Mouse (Mus musculus) heart, embryonic 15.5 days (tissue): ENCODE data around the gene Utp4. TPM values are rescaled to one million over a fixed set of nuclear protein-coding genes. Genes with fewer than 3 reads are reported as not detected.
"Not testable (repeated sequence)": the region's sequence is repeated elsewhere in the genome, so short reads cannot be mapped to it uniquely, and the experiment has no call there.

Experiments used
- ATAC-seq: fragments of 200-750 bp; cut with Nextera tagmentation; replicated peaks from 2 replicates; pipeline ENCODE4 v1.8.0; 2017; ENCODE audit warnings: low read depth, moderate TSS enrichment; ENCODE audit not compliant: insufficient number of reproducible peaks, insufficient read depth, low FRiP score
- H3K27ac ChIP-seq: fragments of 300-500 bp; sonication (generic); 2 replicates; pipeline ENCODE4 v1.5.1; 2015; ENCODE audit warnings: mild to moderate bottlenecking, inconsistent platforms
- H3K27me3 ChIP-seq: fragments of 300-500 bp; sonication (generic); 2 replicates; pipeline ENCODE4 v1.6.1; 2015; ENCODE audit warnings: inconsistent platforms
- H3K36me3 ChIP-seq: fragments of 300-500 bp; sonication (generic); 2 replicates; pipeline ENCODE4 v1.6.1; 2015; ENCODE audit warnings: mild to moderate bottlenecking, inconsistent platforms
- H3K4me1 ChIP-seq: fragments of 300-500 bp; sonication (generic); replicated peaks from 2 replicates; pipeline ENCODE4 v1.6.1; 2015; ENCODE audit warnings: inconsistent platforms
- H3K4me2 ChIP-seq: fragments of 300-500 bp; sonication (generic); 2 replicates; pipeline ENCODE4 v1.6.1; 2015; ENCODE audit warnings: inconsistent platforms, mild to moderate bottlenecking, moderate library complexity
- H3K4me3 ChIP-seq: fragments of 300-500 bp; sonication (generic); 2 replicates; pipeline ENCODE4 v1.5.1; 2015; ENCODE audit warnings: mild to moderate bottlenecking, inconsistent platforms
- H3K9ac ChIP-seq: fragments of 300-500 bp; sonication (generic); 2 replicates; pipeline ENCODE4 v1.6.1; 2015; ENCODE audit warnings: mild to moderate bottlenecking, inconsistent platforms
- H3K9me3 ChIP-seq: fragments of 300-500 bp; sonication (generic); replicated peaks from 2 replicates; pipeline ENCODE4 v1.6.1; 2016; ENCODE audit warnings: inconsistent platforms
- WGBS: fragments of 180-500 bp; shearing (Covaris S2); methylation state at CpG from one replicate; pipeline ENCODE4 v1.1.7; 2015; ENCODE audit warnings: mixed read lengths; 5-methylcytosine and 5-hydroxymethylcytosine counted together
- polyA plus RNA-seq: library from polyadenylated mRNA; unstranded; fragments of >200 nt; fragmentation: Nextera tagmentation; extraction: Ambion mirVana; gene quantifications from 2 replicates; pipeline ENCODE4 v1.2.1, GENCODE M21; 2015

Gene Utp4
- polyA plus RNA-seq, 1 experiment from 2014 or later = 36.4 TPM

DNA sequence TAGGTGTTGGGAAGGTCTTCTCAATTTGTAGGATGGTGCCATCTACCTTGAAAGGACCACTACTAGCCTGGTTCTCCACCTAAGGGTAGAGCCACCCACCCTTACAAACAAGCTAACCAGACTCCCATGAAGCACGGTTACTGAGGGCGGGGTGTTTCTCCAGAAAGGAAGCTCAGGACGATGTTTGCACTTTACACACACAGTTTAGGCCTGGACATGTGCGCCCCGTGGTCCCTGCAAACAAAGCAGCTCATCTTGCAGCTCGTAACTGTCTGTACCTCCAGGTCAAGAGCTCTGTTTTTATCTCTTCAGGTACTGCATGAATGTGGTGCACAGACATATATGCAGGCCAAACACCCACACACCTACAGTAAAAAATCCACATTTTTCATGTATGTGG is 13.2 kb downstream of the Utp4 start:
- no peak overlapping the region for H3K27ac ChIP-seq
- ATAC-seq = no peak
- no peak overlapping the region for H3K9ac ChIP-seq
- 95% methylated on average over 6 of the region's 6 CpGs for WGBS
- H3K4me3 ChIP-seq = no peak overlapping the region
- H3K9me3 ChIP-seq = no peaks in the 10 kb centered on the region
- H3K27me3 ChIP-seq = no peaks in the 10 kb centered on the region
- H3K4me2 ChIP-seq = no peak overlapping the region
- peaks cover 68% of the 10 kb centered on the region for H3K36me3 ChIP-seq
- H3K4me1 ChIP-seq = no peaks in the 10 kb centered on the region

DNA sequence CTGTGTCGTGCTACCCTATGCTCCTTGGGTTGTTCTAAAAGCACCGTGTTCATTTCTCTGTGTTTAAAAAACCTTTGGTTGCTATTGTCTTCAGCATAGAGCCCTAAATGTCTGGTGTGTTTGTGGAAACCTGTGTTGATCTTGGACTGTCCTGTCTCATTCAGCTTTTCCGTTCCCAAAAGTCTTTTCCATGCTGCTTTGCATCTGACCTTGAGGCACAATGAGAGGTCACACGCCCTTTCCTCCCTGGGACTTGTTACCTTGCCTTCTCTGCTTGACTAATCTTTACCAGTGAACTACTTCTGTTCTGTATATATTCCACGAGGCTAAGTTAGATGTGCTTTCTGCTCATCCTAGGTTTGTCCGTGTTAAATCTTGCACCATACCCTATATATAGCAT is 14.0 kb downstream of the Utp4 start:
- no peak for ATAC-seq
- peaks cover 72% of the 10 kb centered on the region for H3K36me3 ChIP-seq
- H3K4me3 ChIP-seq = no peak overlapping the region
- H3K9me3 ChIP-seq = no peaks in the 10 kb centered on the region
- H3K4me2 ChIP-seq = no peak overlapping the region
- no peaks in the 10 kb centered on the region for H3K27me3 ChIP-seq
- 74% methylated on average over 6 of the region's 6 CpGs for WGBS
- no peaks in the 10 kb centered on the region for H3K4me1 ChIP-seq
- no peak overlapping the region; the same call in 1 of the 2 replicates for H3K27ac ChIP-seq
- H3K9ac ChIP-seq = no peak overlapping the region

DNA sequence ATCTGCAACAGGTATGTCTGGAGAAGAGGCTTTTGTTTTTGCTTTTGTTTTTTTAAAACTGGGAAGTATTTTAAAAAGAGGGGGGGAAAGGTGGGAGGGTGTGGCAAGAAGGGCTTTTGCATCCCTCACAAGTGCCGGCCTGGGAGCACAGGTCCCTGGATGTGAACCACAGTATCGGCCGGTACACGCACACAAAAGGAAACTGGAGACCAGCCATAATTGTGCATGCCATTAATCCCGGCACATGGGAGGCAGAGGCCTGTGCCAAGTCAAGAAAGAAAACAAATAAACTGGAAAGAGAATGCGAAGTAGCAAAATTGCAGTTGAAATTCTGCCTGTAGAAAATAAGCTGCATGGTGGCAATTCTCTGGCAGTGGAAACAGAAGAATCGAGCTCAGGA is 14.9 kb downstream of the Utp4 start:
- Histone ChIP-seq H3K27me3 (no peaks in the 10 kb centered on the region), H3K9ac (no peak overlapping the region), H3K4me1 (no peaks in the 10 kb centered on the region), H3K27ac (no peak overlapping the region), H3K9me3 (no peaks in the 10 kb centered on the region), H3K36me3 (peaks cover 70% of the 10 kb centered on the region), H3K4me3 (no peak overlapping the region), H3K4me2 (no peak overlapping the region)
- no peak for ATAC-seq
- 77% methylated on average over 7 of the region's 7 CpGs for WGBS

DNA sequence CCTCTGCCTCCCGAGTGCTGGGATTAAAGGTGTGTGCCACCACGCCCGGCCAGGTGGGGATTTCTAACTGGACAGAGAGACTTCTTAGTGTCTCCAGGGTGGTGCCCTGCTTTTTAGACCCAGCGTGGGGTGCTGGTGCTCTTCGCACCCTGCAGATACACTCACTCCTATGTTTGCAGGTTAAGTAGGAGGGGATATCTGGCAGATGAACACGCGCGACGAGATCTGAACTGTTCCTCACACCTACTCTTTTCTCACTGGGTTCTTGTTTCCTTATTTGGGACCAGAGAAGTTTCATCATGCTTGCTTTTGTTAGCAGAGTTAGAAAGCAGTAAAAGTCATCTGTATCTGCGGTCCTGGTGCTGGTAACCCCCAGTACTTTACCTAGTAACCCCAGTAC is 20.2 kb downstream of the Utp4 start:
- WGBS = 95% methylated on average over 10 of the region's 10 CpGs
- H3K27ac ChIP-seq = no peak overlapping the region
- no peak for ATAC-seq
- H3K4me1 ChIP-seq = no peaks in the 10 kb centered on the region
- H3K27me3 ChIP-seq = no peaks in the 10 kb centered on the region
- H3K4me3 ChIP-seq = no peak overlapping the region
- H3K9me3 ChIP-seq = no peaks in the 10 kb centered on the region
- peaks cover 74% of the 10 kb centered on the region for H3K36me3 ChIP-seq
- no peak overlapping the region for H3K4me2 ChIP-seq
- no peak overlapping the region for H3K9ac ChIP-seq

DNA sequence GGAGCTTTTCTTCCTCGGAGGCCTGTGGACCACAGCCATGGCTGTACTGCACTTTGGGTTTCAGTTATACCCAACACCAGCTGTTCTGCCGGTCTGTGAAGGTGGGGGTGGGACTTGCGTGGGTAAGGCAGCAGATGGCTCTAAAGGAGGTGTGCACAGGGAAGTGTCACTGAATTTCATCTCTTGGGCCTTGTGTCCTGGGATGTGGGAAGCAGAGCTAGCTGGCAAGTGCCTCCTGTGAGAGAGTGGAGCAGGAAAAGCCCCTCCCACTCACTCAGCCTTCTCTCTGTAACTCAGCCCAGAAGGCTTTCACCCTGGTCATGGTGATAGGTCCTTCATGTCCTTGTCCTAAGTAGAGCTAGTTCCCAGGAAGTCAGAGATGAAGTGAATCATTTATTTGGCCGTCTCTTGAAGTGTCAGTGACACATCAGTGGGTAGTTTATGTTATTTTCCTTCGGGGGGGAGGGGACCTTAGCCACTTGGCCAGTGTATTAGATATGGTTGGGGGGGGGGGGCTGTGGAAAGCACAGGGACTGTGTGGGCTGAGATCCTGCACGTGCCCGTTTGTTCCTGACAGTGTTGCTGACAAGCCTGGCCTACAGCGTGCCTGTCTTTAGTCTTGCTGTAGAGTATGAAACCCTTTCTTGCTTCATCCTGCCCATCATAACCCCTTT is 26.4 kb downstream of the Utp4 start:
- WGBS = 81% methylated on average over 8 of the region's 8 CpGs
- Histone ChIP-seq H3K9ac (no peak overlapping the region), H3K27ac (no peak overlapping the region), H3K4me2 (no peak overlapping the region), H3K27me3 (no peaks in the 10 kb centered on the region), H3K36me3 (peaks cover 75% of the 10 kb centered on the region), H3K4me3 (no peak overlapping the region), H3K4me1 (no peaks in the 10 kb centered on the region), H3K9me3 (no peaks in the 10 kb centered on the region)
- no peak for ATAC-seq

DNA sequence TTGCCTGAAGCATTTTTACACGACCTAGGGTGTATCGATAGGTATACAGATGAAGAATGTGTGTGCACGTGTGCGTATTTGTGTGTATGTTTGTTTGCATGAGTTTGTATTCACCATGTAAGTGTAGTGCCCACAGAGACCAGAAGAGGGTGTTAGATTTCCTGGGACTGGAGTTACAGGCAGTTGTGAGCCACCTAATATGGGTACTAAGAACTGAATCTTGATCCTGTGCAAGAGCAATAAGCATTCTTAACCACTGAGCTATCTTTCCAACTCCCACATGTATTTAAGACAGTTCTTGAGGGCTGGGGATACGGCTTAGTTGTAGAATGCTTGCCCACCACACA is 26.9 kb downstream of the Utp4 start:
- no peak overlapping the region for H3K4me2 ChIP-seq
- no peaks in the 10 kb centered on the region for H3K27me3 ChIP-seq
- 95% methylated on average over 5 of the region's 5 CpGs for WGBS
- H3K27ac ChIP-seq = no peak overlapping the region
- H3K36me3 ChIP-seq = peaks cover 70% of the 10 kb centered on the region
- H3K9ac ChIP-seq = no peak overlapping the region
- H3K9me3 ChIP-seq = no peaks in the 10 kb centered on the region
- H3K4me3 ChIP-seq = no peak overlapping the region
- H3K4me1 ChIP-seq = no peaks in the 10 kb centered on the region
- ATAC-seq = no peak

DNA sequence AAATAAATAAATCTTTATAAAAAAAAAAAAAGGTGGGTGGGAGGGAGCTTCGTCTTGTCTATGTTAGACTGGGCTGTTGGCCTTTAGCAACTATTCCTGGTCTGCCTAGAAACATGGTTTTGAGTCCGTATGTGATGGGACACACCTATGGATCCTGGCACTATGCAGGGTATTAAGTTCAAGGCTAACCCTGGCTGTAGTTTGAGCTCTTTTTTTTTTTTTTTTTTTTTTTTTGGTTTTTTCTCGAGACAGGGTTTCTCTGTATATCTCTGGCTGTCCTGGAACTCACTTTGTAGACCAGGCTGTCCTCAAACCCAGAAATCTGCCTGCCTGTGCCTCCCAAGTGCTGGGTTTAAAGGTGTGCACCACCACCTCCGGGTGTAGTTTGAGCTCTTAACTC is 30.6 kb downstream of the Utp4 start:
- Histone ChIP-seq H3K27ac (peak overlapping the region; percentile 48; the same call in 1 of the 2 replicates), H3K9ac (no peak overlapping the region), H3K36me3 (peaks cover 35% of the 10 kb centered on the region), H3K4me2 (no peak overlapping the region), H3K4me3 (no peak overlapping the region), H3K9me3 (no peaks in the 10 kb centered on the region), H3K4me1 (no peaks in the 10 kb centered on the region), H3K27me3 (no peaks in the 10 kb centered on the region)
- ATAC-seq = no peak
- WGBS = 78% methylated on average over 4 of the region's 4 CpGs

DNA sequence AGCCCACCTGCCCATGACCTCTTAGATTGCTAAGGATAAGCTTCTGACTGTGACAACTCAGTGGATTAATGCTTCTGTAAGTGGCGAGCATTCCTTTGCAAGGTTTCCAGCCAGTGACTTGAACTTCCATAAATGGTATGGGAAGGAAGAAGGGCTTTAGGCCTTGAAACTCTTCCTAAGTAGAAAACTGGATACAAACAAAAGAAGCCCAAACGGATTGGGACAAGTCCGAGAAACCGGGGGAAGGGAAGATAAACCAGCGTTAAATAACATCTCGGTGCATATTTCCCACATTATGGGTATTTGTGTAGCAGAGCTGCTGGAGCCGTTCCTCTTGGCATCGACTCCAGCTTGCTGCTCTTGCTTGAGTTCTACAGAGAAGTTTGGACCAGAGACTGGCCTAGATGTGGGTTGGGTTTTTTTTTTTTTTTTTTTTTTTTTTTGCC is 31.5 kb downstream of the Utp4 start:
- ATAC-seq = no peak; the same call in 1 of the 2 replicates
- no peak overlapping the region for H3K4me2 ChIP-seq
- H3K4me3 ChIP-seq = no peak overlapping the region
- 0 out of 2 replicates have a peak, but pooled peaks cover 3% of the 10 kb centered on the region for H3K4me1 ChIP-seq
- WGBS = 57% methylated on average over 8 of the region's 8 CpGs
- peaks cover 29% of the 10 kb centered on the region for H3K36me3 ChIP-seq
- H3K27ac ChIP-seq = peak overlapping the region; percentile 48
- H3K27me3 ChIP-seq = no peaks in the 10 kb centered on the region
- no peaks in the 10 kb centered on the region for H3K9me3 ChIP-seq
- H3K9ac ChIP-seq = no peak overlapping the region

DNA sequence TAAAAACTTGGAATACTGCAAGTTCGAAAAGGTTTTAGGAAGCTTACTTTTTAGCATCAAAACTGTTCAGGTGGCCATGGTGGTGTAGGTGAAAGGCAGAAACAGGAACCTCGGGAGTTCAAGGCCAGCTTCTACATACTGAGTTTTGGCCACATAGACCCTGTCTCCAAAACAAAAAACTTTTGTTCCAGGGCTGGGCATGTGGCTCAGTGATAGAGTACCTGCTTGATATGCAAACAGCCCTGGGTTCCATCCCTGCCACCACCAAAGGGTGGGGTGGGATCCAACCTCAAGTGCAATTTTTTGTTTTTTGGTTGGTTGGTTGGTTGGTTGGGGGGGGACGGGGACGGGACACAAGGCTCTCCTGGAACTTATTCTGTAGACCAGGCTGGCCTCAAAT is 32.0 kb downstream of the Utp4 start:
- H3K4me3 ChIP-seq = no peak overlapping the region
- H3K36me3 ChIP-seq = peaks cover 24% of the 10 kb centered on the region
- H3K27me3 ChIP-seq = no peaks in the 10 kb centered on the region
- ATAC-seq = no peak
- H3K4me1 ChIP-seq = 0 out of 2 replicates have a peak, but pooled peaks cover 3% of the 10 kb centered on the region
- no peak overlapping the region for H3K27ac ChIP-seq
- no peak overlapping the region for H3K9ac ChIP-seq
- no peaks in the 10 kb centered on the region for H3K9me3 ChIP-seq
- H3K4me2 ChIP-seq = no peak overlapping the region
- WGBS = 87% methylated on average over 4 of the region's 4 CpGs

DNA sequence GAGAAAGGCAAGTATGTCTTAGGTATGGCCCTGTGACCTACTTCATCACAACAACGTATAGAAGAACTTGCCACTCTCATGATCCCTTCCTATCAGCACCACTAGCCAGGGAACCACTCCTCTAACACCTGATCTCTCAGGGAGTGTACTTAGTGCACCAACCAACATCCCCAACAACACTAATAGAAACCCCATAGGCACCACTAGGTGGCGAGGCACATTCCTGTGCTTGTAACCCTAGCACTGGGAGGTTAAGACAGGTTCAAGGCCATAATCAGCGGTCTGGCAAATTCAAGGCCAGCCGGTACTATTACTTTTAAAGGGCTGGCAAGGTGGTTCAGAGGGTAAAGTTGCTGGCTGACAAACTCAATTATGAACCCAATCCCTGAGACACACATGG is 33.8 kb downstream of the Utp4 start:
- 53% methylated on average over 4 of the region's 4 CpGs for WGBS
- no peaks in the 10 kb centered on the region for H3K27me3 ChIP-seq
- 0 out of 2 replicates have a peak, but pooled peaks have one; percentile 22 for ATAC-seq
- peaks cover 14% of the 10 kb centered on the region for H3K36me3 ChIP-seq
- H3K27ac ChIP-seq = no peak overlapping the region
- no peak overlapping the region for H3K9ac ChIP-seq
- H3K4me1 ChIP-seq = peaks cover 4% of the 10 kb centered on the region
- no peak overlapping the region for H3K4me3 ChIP-seq
- H3K4me2 ChIP-seq = no peak overlapping the region
- no peaks in the 10 kb centered on the region for H3K9me3 ChIP-seq

DNA sequence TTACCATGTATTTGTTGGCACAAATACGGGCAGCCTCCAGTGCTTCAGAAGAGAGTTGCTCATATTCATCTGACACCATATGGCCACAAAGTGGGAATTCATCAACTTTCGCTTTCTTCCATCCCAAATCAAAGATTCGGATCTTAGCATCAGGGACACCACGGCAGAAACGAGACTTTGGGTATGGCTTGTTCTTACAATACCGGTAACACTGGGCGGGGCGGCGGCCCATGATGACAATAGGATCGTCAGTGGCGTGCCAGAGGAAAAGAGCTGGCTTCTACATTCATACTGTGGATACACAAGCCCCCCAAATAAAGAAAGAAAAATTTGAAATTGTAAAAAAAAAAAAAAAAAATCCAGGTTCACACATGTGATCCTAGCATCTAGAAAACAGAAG is 34.7 kb downstream of the Utp4 start:
- H3K36me3 ChIP-seq, H3K9me3 ChIP-seq, H3K4me2 ChIP-seq, H3K4me1 ChIP-seq, H3K27me3 ChIP-seq, ATAC-seq, H3K4me3 ChIP-seq, H3K27ac ChIP-seq, H3K9ac ChIP-seq: not testable (repeated sequence)
- WGBS = 92% methylated on average over 11 of the region's 11 CpGs

DNA sequence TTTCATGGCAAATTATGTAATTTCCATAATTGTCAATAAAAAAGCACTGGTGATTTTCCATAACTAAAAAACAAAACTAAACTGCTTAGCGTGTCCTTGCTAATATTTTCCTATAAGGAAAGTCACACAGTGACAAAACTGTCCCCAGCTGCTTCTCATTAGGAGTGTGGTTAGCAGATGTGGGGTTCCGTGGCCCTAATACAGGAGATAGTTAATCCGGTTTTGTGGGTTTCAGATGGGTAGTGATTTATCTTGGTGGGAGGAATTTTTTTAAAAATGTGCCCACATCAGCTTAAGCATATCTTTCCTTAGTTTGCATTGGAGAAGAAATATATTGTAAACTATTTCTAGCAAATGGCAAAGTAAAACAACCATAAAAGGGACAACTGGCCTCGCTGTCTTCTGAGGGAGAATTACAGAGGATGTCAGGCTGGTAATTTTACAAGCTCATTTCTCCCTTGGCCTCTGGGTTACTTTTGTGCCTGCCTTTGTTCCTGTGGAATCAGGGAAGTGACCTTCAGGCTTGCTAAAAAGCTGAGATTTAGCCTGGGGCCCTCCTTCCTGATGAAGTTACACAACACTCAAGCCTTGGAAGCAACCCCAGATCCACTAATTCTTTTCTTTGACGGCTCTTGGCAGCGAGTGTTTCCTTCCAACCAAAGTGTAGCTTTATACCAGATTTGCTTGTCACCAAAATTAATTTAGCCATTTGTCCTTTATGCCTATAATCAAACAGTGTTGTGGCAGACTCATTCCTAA is 35.9 kb downstream of the Utp4 start:
- H3K4me2 ChIP-seq = no peak overlapping the region
- 58% methylated on average over 6 of the region's 6 CpGs for WGBS

More for the DNA sequence above, 35.9 kb downstream of the Utp4 start:
- no peaks in the 10 kb centered on the region for H3K9me3 ChIP-seq
- no peak for ATAC-seq
- no peaks in the 10 kb centered on the region for H3K36me3 ChIP-seq
- peaks cover 7% of the 10 kb centered on the region for H3K4me1 ChIP-seq
- peak overlapping the region; percentile 74 for H3K27ac ChIP-seq
- no peak overlapping the region for H3K9ac ChIP-seq
- no peaks in the 10 kb centered on the region for H3K27me3 ChIP-seq
- H3K4me3 ChIP-seq = no peak overlapping the region
